Mouse (Mus musculus): ENCODE measurements around the gene 1700019A02Rik.

DNA sequence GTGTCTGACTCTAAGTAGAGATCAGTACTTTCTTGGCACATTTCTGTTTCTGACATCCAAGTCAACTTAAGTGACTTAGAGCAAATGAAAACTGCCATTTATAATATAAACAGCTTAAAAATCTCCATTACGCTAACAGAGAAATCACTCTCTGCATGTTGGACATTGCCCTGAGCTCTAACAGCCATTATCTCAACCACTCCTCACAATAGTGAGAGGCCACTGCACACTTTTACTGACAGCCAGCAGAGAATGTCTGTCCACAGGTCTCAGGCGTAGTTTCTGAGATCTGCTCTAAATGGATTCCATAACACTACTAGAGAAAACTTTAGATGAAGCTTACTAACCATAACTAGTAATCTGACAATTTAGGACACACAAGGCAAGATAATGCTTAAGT is 16.5 kb upstream of the 1700019A02Rik start:
- no peak for TF ChIP-seq POLR2A (IDR thresholded peaks at IDR 0.05; ENCODE audit: insufficient read depth, low read depth, low read length)
- no peak for TF ChIP-seq CTCF (IDR thresholded peaks at IDR 0.05; ENCODE audit: insufficient read depth, low read depth, low read length)

Measured in olfactory bulb, adult 2 months (tissue).